Mouse (Mus musculus) lung, adult 2 months (tissue): ENCODE results near the gene Galntl6.

Experiments used
- CTCF ChIP-seq: fragments of 200-500 bp; IDR thresholded peaks from 2 replicates; pipeline ENCODE4 v1.5.1; 2011; ENCODE audit warnings: mild to moderate bottlenecking, low read length, control low read depth; ENCODE audit not compliant: insufficient read depth
- POLR2A ChIP-seq: fragments of 200-500 bp; IDR thresholded peaks from 2 replicates; pipeline ENCODE4 v1.6.1; 2011; ENCODE audit warnings: low read depth, mild to moderate bottlenecking, control low read depth, low read length, borderline replicate concordance; ENCODE audit errors: extremely low read depth

- TF ChIP-seq POLR2A (no peak), CTCF (no peak)
Measured at GRCm38 (mm10) chr8:57922214-57923070, 990.0 kb downstream of the Galntl6 start.
